Mouse (Mus musculus): Measurements from ENCODE around the gene Naip2. TPM values are rescaled to one million over a fixed set of nuclear protein-coding genes. Genes with fewer than 3 reads are reported as not detected.
"Not testable (repeated sequence)": the region's sequence is repeated elsewhere in the genome, so short reads cannot be mapped to it uniquely, and the experiment has no call there.

The Naip2 gene
- total RNA-seq (2021), result under 1 TPM; 0.21 to 0.47 TPM

- DNase-seq (ENCODE audit: extremely low spot score in 1 of 2, low spot score in 2 of 2); intact Hi-C loops (cut with DNase I): not testable (repeated sequence)
Measured at GRCm38 (mm10) chr13:100201659-100202333, at the start of gene Naip2. Naip2 (minus strand) TSS chr13:100202092.

DNA sequence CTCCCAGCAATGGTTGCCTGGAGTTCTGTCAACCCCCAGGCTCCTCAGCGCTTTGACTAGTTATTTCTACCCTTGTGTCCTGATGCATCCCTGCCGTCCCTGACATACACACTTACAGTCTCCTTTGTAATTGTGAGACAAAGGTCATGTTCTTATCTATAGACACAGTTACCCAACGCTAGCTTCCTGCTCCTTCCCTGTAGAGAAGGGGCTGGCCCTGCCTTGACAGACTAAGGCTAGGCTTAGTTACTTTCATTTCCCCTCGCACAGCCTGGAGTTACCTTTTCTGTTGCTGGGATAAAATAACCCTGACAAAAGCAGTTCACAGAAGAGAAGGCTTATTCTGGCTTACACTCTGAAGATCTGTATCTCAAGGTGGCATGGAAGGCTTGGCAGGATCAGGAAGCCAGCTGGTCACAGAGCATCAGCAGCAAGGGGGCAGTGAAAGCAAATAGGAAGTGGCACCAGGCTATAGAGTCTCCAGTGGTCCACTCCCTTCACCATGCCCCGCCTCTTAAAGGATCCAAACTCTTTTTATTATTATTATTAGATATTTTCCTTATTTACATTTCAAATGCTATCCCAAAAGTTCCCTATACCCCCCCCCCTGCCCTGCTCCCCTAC, 45.1 kb upstream of the Naip2 start:
- DNase-seq (ENCODE audit: extremely low spot score in 1 of 2, low spot score in 2 of 2); intact Hi-C loops (cut with DNase I): not testable (repeated sequence)

DNA sequence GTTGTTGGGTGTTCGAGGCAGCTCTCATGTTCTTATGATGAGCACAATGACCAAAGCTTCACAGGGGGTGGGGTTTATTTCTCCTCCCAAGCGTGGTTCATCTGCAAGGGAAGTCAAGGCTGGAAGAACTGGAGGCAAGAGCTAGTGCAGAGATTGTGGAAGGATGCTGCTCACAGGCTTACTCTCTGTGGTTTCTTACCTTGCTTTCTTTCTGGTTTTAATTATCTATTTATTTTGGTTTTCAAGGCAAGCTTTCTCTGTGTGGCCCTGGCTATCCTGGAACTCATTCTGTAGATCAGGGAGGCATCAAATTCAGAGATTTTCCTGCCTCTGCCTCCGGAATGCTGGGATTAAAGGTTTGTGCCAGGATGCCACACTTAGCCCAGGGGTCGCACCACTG, 44.3 kb upstream of the Naip2 start, which contains the start of gene Naip5:
Gene Naip5 (minus strand): TSS at position 101 of the 400 bp plus-strand sequence.
- DNase-seq (ENCODE audit: extremely low spot score in 1 of 2, low spot score in 2 of 2); intact Hi-C loops (cut with DNase I): not testable (repeated sequence)

DNA sequence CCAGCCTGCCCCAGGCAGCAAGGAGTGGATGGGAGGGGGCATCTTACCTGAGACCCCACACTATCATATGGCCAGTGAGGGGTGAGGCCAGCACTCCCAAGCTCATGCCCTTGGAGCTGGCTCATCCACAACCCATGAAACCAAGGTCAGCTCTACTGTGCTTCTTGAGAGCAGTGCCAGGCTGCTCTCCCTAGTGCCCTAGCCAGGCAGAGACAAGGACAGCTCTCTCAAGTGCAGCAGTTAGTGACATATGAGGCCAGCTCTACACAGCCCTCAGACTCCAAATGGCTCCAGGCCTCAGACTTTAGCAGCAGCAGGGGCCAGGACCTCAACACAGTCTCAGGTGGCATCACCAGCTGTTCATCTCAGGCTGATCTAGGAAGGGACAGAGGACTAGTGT, 41.8 kb upstream of the Naip2 start:
- no peak for DNase-seq (ENCODE audit: extremely low spot score in 1 of 2, low spot score in 2 of 2)
- intact Hi-C loops (cut with DNase I), result no loop called here

GRCm38 (mm10) chr13:100213683-100214082, 11.8 kb upstream of the Naip2 start:
- DNase-seq (ENCODE audit: extremely low spot score in 1 of 2, low spot score in 2 of 2); intact Hi-C loops (cut with DNase I): not testable (repeated sequence)

DNA sequence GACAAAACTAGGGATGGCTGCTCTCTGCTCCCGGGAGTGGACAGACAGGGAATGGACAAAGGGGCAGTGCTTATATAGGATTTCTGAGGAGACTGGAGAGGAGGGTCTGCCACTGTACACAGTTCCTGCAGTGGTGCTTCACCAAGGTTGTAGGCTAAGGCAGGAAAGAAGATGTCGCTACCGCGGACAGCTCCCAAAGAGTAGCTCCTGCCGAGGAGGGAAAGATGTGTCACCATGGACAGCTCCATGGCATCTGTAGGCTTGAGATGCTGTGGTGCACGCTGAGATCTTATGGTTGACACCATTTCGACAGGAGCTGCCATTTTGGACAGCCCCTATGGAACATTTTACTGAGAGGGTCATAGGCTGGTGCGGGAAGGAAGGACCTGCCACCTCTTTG, 8.6 kb upstream of the Naip2 start:
- intact Hi-C loops (cut with DNase I), result no loop called here
- peak in 1 of 2 experiments; percentile 36 for DNase-seq (ENCODE audit: extremely low spot score in 1 of 2, low spot score in 2 of 2)

DNA sequence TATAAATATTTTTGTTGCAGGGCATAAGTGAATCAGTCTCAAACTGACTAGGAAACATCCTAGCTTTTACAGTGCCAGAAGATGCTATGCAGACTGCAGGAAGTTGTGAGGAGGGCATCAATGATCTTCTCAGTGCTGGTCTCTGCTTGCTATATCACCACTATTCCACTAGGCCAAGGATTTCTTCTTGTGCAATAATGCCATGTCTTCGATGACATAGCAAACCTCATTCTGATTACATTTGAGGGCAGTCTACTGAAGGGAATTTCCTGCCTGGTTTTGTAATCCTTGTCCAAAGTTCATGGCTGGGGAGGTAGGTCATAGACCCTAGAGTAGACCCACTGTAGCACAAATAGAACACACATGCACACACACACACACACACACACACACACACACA, 1.4 kb upstream of the Naip2 start:
- no peak for DNase-seq (ENCODE audit: extremely low spot score in 1 of 2, low spot score in 2 of 2)
- intact Hi-C loops (cut with DNase I), result no loop called here

GRCm38 (mm10) chr13:100200778-100201177, 1.1 kb downstream of the Naip2 start:
- intact Hi-C loops (cut with DNase I), result no loop called here

DNA sequence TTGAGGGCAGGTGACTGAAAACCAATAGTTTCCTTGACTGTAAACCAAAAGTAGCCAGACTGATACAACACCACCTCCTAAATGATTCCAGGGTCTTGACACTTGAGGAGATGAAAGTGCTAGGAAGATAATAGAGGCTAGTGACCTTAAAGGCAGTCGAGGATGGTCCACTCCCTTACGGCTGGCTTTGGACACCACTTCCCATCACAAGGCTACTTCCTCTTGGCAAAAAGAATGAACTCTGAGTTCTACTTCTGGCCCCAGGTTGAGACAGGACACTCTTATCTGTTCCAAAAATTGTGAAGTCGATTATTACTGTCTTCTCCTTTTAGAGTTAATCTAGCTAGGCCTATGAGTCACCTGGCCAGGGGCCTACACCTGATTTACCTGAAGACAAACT, 6.5 kb downstream of the Naip2 start:
- intact Hi-C loops (cut with DNase I), result no loop called here
- no peak for DNase-seq (ENCODE audit: extremely low spot score in 1 of 2, low spot score in 2 of 2)

More at GRCm38 (mm10) chr13:100200778-100201177, 1.1 kb downstream of the Naip2 start:
- DNase-seq (ENCODE audit: extremely low spot score in 1 of 2, low spot score in 2 of 2), result no peak

DNA sequence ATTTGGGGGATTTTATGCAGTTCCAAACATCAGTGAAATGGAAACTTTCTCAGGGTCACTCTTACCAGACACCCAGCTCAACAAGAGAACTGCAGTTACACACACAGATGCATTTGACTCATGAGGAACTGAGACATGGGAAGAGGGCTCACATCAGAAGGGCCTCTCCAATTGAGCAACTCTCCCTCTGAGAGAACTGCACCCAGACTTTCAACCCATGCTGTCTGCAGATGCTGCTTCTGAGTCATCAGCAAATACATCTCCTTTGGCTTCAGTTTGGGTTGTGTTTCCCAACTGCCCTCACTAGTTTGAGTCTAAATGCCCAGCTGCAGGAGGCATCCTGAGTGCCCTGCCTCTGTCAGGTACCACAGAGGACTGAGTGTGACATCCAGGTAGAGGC, 18.8 kb downstream of the Naip2 start:
- intact Hi-C loops (cut with DNase I); DNase-seq (ENCODE audit: extremely low spot score in 1 of 2, low spot score in 2 of 2): not testable (repeated sequence)

- DNase-seq (ENCODE audit: extremely low spot score in 1 of 2, low spot score in 2 of 2), result not testable (repeated sequence)
Measured at GRCm38 (mm10) chr13:100174360-100174759, 27.5 kb downstream of the Naip2 start.

DNA sequence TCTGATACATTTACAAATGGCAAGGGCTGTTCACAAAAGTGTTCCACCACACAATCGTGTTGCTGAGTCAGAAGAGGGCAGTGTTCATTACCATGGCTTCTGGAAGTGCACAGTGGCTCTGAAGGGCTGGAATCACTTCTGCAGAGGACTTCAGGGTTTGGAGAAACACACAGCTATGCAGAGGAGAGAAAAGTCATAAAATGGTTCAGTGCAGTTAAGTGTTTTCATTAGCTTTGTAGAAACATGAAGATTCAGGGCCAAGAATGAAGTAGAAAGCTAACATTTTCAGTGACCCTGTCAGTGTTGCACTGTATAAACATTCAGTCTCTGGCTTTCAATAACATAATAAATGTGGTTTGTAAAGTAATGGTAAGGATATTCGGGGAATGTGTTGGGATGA, 35.5 kb downstream of the Naip2 start:
- DNase-seq (ENCODE audit: extremely low spot score in 1 of 2, low spot score in 2 of 2); intact Hi-C loops (cut with DNase I): not testable (repeated sequence)

More at GRCm38 (mm10) chr13:100174360-100174759, 27.5 kb downstream of the Naip2 start:
- intact Hi-C loops (cut with DNase I), result not testable (repeated sequence)

DNA sequence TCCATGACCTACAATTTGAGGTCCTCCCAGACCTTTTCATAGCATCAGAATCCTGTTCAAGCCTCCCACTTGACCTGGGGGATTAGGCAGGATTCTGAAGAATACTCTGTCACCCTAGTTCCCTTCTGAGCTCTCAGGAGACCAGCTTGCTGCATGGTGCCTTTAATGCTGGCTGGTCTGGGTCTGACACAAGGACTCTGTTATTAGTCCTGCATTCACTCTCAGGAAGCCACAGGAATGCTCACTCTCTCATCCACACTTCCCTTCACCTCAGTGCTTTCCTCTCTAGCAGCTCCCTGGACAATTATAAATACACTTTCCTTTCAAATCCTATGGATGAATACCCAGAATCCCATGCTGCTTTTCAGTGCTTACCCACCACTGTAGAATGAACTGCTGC, 39.4 kb downstream of the Naip2 start:
- DNase-seq (ENCODE audit: extremely low spot score in 1 of 2, low spot score in 2 of 2); intact Hi-C loops (cut with DNase I): not testable (repeated sequence)

GRCm38 (mm10) chr13:100161171-100161870, 40.6 kb downstream of the Naip2 start:
- intact Hi-C loops (cut with DNase I); DNase-seq (ENCODE audit: extremely low spot score in 1 of 2, low spot score in 2 of 2): not testable (repeated sequence)

GRCm38 (mm10) chr13:100156624-100157023, 45.3 kb downstream of the Naip2 start:
- no peak for DNase-seq (ENCODE audit: extremely low spot score in 1 of 2, low spot score in 2 of 2)
- intact Hi-C loops (cut with DNase I), result no loop called here

DNA sequence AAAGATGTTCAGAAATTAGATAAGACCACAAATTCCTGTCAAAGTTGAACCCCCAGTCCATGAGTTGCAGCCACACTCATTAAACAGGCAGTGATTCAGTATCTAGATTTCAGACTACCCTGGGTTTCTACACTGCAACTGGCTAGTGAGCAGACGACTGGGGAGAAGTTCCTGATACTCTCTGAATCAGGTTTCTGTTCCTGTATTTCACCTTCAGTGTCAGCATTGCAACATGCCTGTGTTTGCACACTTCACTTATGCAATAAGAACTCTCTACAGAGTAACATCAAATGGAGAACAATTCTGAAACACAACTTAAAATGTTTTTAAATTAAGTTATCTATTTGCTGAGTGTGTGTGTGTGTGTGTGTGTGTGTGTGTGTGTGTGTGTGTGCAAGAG, 49.2 kb downstream of the Naip2 start:
- DNase-seq (ENCODE audit: extremely low spot score in 1 of 2, low spot score in 2 of 2), result no peak
- intact Hi-C loops (cut with DNase I), result no loop called here

GRCm38 (mm10) chr13:100141646-100142314, 60.1 kb downstream of the Naip2 start:
- intact Hi-C loops (cut with DNase I), result no loop called here
- no peak for DNase-seq (ENCODE audit: extremely low spot score in 1 of 2, low spot score in 2 of 2)

DNA sequence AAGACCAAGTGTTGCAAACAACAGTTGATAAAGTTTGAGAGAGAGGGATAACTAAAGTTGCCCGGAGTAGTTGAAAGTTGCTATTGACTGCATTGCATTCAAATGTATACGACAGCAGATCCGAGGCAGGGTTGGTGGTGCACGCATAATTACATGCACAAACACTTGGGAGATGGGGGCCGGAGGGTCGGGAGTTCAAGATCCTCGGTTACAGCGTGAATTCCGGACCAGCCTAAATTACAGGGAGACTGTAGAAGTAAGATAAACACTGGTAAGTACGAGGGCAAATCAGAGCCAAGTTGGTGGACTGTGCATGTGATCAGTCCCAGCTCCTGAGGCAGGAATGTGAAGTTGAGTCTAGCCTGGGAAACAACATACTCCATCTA, 76.6 kb downstream of the Naip2 start:
- intact Hi-C loops (cut with DNase I), result loop anchor here (5.0 kb wide), 1 partner anchor 367 kb away; the partner anchor contains the start of gene Gtf2h2
- DNase-seq (ENCODE audit: extremely low spot score in 1 of 2, low spot score in 2 of 2), result no peak
